Mouse (Mus musculus) ES-Bruce4 (cell line): Measurements from ENCODE around the gene Btg2.

ENCODE experiments used
- CTCF ChIP-seq: IDR thresholded peaks from one replicate; pipeline ENCODE4 v1.8.1; 2011; ENCODE audit warnings: low read depth, low read length
- POLR2A ChIP-seq: IDR thresholded peaks from one replicate; pipeline ENCODE4 v1.8.1; 2011; ENCODE audit warnings: low read length; ENCODE audit not compliant: insufficient read depth

GRCm38 (mm10) chr1:134105764-134106430 is 27.0 kb upstream of the Btg2 start:
- TF ChIP-seq CTCF (no peak), POLR2A (no peak)
